Mouse (Mus musculus) bone marrow, adult 2 months (tissue): ENCODE results near the gene Evx2. TPM values are rescaled to one million over a fixed set of nuclear protein-coding genes. Genes with fewer than 3 reads are reported as not detected.

Source experiments
- H3K27ac ChIP-seq: fragments of 200-500 bp; 2 replicates; pipeline ENCODE4 v1.5.1; 2012; ENCODE audit warnings: low read depth, mild to moderate bottlenecking, control low read depth, inconsistent platforms, low read length; ENCODE audit not compliant: control insufficient read depth, poor library complexity, insufficient read depth
- H3K4me1 ChIP-seq: fragments of 200-500 bp; 2 replicates; pipeline ENCODE4 v1.6.1; 2011; ENCODE audit warnings: low read length; ENCODE audit not compliant: control insufficient read depth, insufficient read depth
- H3K4me3 ChIP-seq: fragments of 200-500 bp; replicated peaks from 2 replicates; pipeline ENCODE3; 2011; ENCODE audit warnings: mild to moderate bottlenecking, low read depth, low read length, control low read depth; ENCODE audit not compliant: control insufficient read depth
- CTCF ChIP-seq: fragments of 200-500 bp; IDR thresholded peaks from 2 replicates; pipeline ENCODE4 v1.5.1; 2011; ENCODE audit warnings: low read length, control low read depth; ENCODE audit not compliant: control insufficient read depth, insufficient read depth
- POLR2A ChIP-seq: fragments of 200-500 bp; IDR thresholded peaks from 2 replicates; pipeline ENCODE4 v1.6.1; 2011; ENCODE audit warnings: low read depth, mild to moderate bottlenecking, control low read depth, low read length, borderline replicate concordance; ENCODE audit not compliant: control insufficient read depth
- WGBS: fragments of 180-500 bp; shearing (Covaris S2); methylation state at CpG from one replicate; pipeline ENCODE4 v1.1.7; 2018; 5-methylcytosine and 5-hydroxymethylcytosine counted together
- polyA plus RNA-seq: library from polyadenylated mRNA; stranded (reverse); fragments of >200 nt; gene quantifications from 2 replicates; pipeline ENCODE4 v1.2.4, GENCODE M21; 2011; ENCODE audit warnings: low replicate concordance; ENCODE audit not compliant: missing spikeins, insufficient read depth, insufficient read length

Gene Evx2
- polyA plus RNA-seq, 1 experiment: not detected

- H3K4me1 ChIP-seq: no peaks in the 10 kb centered on the region
- TF ChIP-seq CTCF: no peak
- WGBS: 9% methylated on average over 56 of the region's 56 CpGs
- H3K27ac ChIP-seq: no peak within 1 kb of the TSS
- no peak within 1 kb of the TSS for H3K4me3 ChIP-seq
Measured at GRCm38 (mm10) chr2:74691022-74691951, 31.9 kb upstream of the Evx2 start, which contains the start of gene Hoxd10. TSS of gene Hoxd10 (plus strand) at chr2:74691924.

- Histone ChIP-seq H3K4me1 (no peaks in the 10 kb centered on the region), H3K27ac (no peak overlapping the region), H3K4me3 (no peak overlapping the region)
- TF ChIP-seq CTCF (no peak), POLR2A (no peak)
- WGBS: 7% methylated on average over 8 of the region's 8 CpGs
Measured at GRCm38 (mm10) chr2:74690338-74690716, 31.0 kb upstream of the Evx2 start.

- no peak overlapping the region for H3K27ac ChIP-seq
- H3K4me1 ChIP-seq: no peaks in the 10 kb centered on the region
- H3K4me3 ChIP-seq: no peak overlapping the region
- no peak for TF ChIP-seq CTCF
- no peak for TF ChIP-seq POLR2A
- 2% methylated on average over 24 of the region's 24 CpGs for WGBS
Measured at GRCm38 (mm10) chr2:74689574-74690337, 30.4 kb upstream of the Evx2 start.

- Histone ChIP-seq H3K27ac (no peak overlapping the region), H3K4me3 (no peak overlapping the region), H3K4me1 (no peaks in the 10 kb centered on the region)
- TF ChIP-seq POLR2A (no peak), CTCF (no peak)
- WGBS: 6% methylated on average over 12 of the region's 12 CpGs
Measured at GRCm38 (mm10) chr2:74688795-74689573, 29.6 kb upstream of the Evx2 start.

- Histone ChIP-seq H3K27ac (no peak overlapping the region), H3K4me3 (no peak overlapping the region), H3K4me1 (no peaks in the 10 kb centered on the region)
- WGBS: 5% methylated on average over 31 of the region's 31 CpGs
- TF ChIP-seq POLR2A (no peak), CTCF (no peak)
Measured at GRCm38 (mm10) chr2:74687698-74688555, 28.6 kb upstream of the Evx2 start.

- Histone ChIP-seq H3K27ac (no peak overlapping the region), H3K4me3 (no peak overlapping the region), H3K4me1 (no peaks in the 10 kb centered on the region)
- 5% methylated on average over 27 of the region's 27 CpGs for WGBS
- no peak for TF ChIP-seq CTCF
- no peak for TF ChIP-seq POLR2A
Measured at GRCm38 (mm10) chr2:74686988-74687697, 27.8 kb upstream of the Evx2 start.
